Mouse (Mus musculus) liver, embryonic 14.5 days (tissue): ENCODE data around the gene Hoxa7. TPM values are rescaled to one million over a fixed set of nuclear protein-coding genes. Genes with fewer than 3 reads are reported as not detected.

Experiments used
- ATAC-seq: fragments of 200-750 bp; cut with Nextera tagmentation; 2 replicates; pipeline ENCODE4 v1.8.0; 2017; ENCODE audit warnings: moderate number of reproducible peaks, mild to moderate bottlenecking, moderate library complexity; ENCODE audit not compliant: insufficient read depth
- DNase-seq, 3 experiments: peaks; one replicate each; pipeline ENCODE4 v3.0.0-alpha.2; 2012 to 2013; ENCODE audit warnings: low read depth in 3 of 3, low spot score in 3 of 3
- H3K27ac ChIP-seq: fragments of 300-500 bp; sonication (generic); 2 replicates; pipeline ENCODE4 v1.5.1; 2014; ENCODE audit warnings: moderate library complexity, mild to moderate bottlenecking, control low read depth, inconsistent platforms
- H3K27me3 ChIP-seq: fragments of 300-500 bp; sonication (generic); 2 replicates; pipeline ENCODE4 v1.6.1; 2014; ENCODE audit warnings: mild to moderate bottlenecking, low read length, moderate library complexity; ENCODE audit not compliant: control insufficient read depth, insufficient read depth
- H3K36me3 ChIP-seq: fragments of 300-500 bp; sonication (generic); replicated peaks from 2 replicates; pipeline ENCODE4 v1.6.1; 2014; ENCODE audit warnings: low read depth; ENCODE audit not compliant: control insufficient read depth, insufficient read depth
- H3K4me1 ChIP-seq, 2 experiments: fragments of 200-500 bp in 1 of 2; fragments of 300-500 bp in 1 of 2; sonication (generic) in 1 of 2; replicated peaks; 2 replicates each; pipeline ENCODE4 v1.6.1; 2012 to 2014; ENCODE audit warnings: antibody characterized with exemption in 1 of 2, inconsistent platforms in 1 of 2, low read length in 1 of 2; ENCODE audit not compliant: control insufficient read depth in 2 of 2, insufficient read depth in 2 of 2
- H3K4me2 ChIP-seq: fragments of 300-500 bp; sonication (generic); 2 replicates; pipeline ENCODE4 v1.6.1; 2014; ENCODE audit warnings: low read depth, mild to moderate bottlenecking, control low read depth, moderate library complexity
- H3K4me3 ChIP-seq, 2 experiments: fragments of 200-500 bp in 1 of 2; fragments of 300-500 bp in 1 of 2; sonication (generic) in 1 of 2; 2 replicates each; pipeline ENCODE4 v1.5.1; 2012 to 2014; ENCODE audit warnings: low read depth in 2 of 2, low read length in 2 of 2, mild to moderate bottlenecking in 2 of 2, control low read depth in 1 of 2, inconsistent platforms in 1 of 2, moderate library complexity in 1 of 2; ENCODE audit not compliant: insufficient read depth in 1 of 2
- H3K9ac ChIP-seq: fragments of 300-500 bp; sonication (generic); replicated peaks from 2 replicates; pipeline ENCODE4 v1.6.1; 2014; ENCODE audit warnings: mild to moderate bottlenecking, control low read depth, moderate library complexity
- H3K9me3 ChIP-seq: fragments of 300-500 bp; sonication (generic); 2 replicates; pipeline ENCODE4 v1.6.1; 2016; ENCODE audit warnings: low read length, mixed read lengths; ENCODE audit not compliant: control insufficient read depth
- CTCF ChIP-seq: IDR thresholded peaks from 2 replicates; pipeline ENCODE4 v1.5.1; 2016; ENCODE audit warnings: antibody characterized with exemption, low read depth, control low read depth
- EP300 ChIP-seq: IDR thresholded peaks from 2 replicates; pipeline ENCODE4 v1.6.1; 2016; ENCODE audit warnings: antibody characterized with exemption, low read depth
- WGBS: fragments of 180-500 bp; shearing (Covaris S2); extraction: QIAGEN DNeasy Blood & Tissue Kit; methylation state at CpG from one replicate; pipeline ENCODE4 v1.1.7; 2014; ENCODE audit not compliant: insufficient replicate concordance; 5-methylcytosine and 5-hydroxymethylcytosine counted together
- polyA plus RNA-seq, 2 experiments: library from polyadenylated mRNA; depleted of rRNA in 1 of 2; stranded (reverse) in 1 of 2; unstranded in 1 of 2; fragments of >200 nt; fragmentation: Nextera tagmentation in 1 of 2; extraction: Ambion mirVana in 1 of 2; gene quantifications; 2 replicates each; pipeline versions ENCODE4 v1.2.1 to v1.2.3; 2012 to 2014

Gene Hoxa7
- polyA plus RNA-seq, 2 experiments = 0.23 to 0.26 TPM

DNA sequence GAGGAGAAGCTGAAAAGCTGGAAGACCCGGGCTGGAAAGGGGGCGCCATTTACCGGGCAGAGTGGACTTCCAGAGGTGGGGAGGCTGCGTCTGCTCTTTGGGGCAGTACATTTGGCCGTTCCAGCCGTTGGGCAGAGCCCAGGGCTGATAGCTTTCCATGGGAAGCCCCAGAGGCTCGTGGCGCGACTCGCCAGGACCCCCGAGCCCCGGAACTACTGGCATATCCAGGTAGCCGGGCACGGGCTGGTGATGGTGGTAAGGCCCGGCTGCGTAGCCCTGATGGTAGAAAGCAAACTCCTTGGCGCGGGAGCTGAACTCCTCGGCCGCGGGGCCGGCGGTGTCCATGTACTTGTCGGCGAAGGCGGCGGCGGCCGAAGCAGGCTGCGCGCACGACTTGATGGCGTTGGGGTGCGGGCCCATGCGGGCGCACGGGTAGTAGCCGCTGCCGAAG, 38.2 kb upstream of the Hoxa7 start:
- Histone ChIP-seq H3K4me3 (peak overlapping the region in 1 of 2 experiments; percentile 47; a peak in 1 of 4 replicates), H3K9ac (no peak overlapping the region)
- WGBS = 2% methylated on average over 39 of the region's 39 CpGs

GRCm38 (mm10) chr6:52259081-52259790, 37.6 kb upstream of the Hoxa7 start:
- no peak for TF ChIP-seq CTCF
- no peak for TF ChIP-seq EP300
- Histone ChIP-seq H3K9ac (no peak overlapping the region), H3K4me2 (no peak overlapping the region)

More for the DNA sequence above, 38.2 kb upstream of the Hoxa7 start:
- ATAC-seq (no peak), DNase-seq (no peak)
- H3K4me1 ChIP-seq = no peaks in the 10 kb centered on the region
- TF ChIP-seq CTCF (no peak), EP300 (no peak)
- H3K27me3 ChIP-seq = peaks cover 96% of the 10 kb centered on the region
- no peaks in the 10 kb centered on the region for H3K9me3 ChIP-seq
- peak overlapping the region; percentile 50; the same call in 1 of the 2 replicates for H3K4me2 ChIP-seq
- no peaks in the 10 kb centered on the region for H3K36me3 ChIP-seq
- H3K27ac ChIP-seq = no peak overlapping the region

GRCm38 (mm10) chr6:52256956-52257355, 35.3 kb upstream of the Hoxa7 start:
- TF ChIP-seq CTCF = peak; percentile 57
- TF ChIP-seq EP300 = no peak
- H3K9me3 ChIP-seq = no peaks in the 10 kb centered on the region
- DNase-seq = peak; percentile 31 to 35 (median 32)
- whole genome bisulfite sequencing = under 1% methylated on average over 6 of the region's 6 CpGs
- H3K9ac ChIP-seq = no peak overlapping the region
- H3K4me2 ChIP-seq = no peak overlapping the region
- peaks cover 93% of the 10 kb centered on the region for H3K27me3 ChIP-seq
- no peak overlapping the region for H3K27ac ChIP-seq
- H3K36me3 ChIP-seq = no peaks in the 10 kb centered on the region
- H3K4me3 ChIP-seq = no peak overlapping the region
- no peak for ATAC-seq
- no peaks in the 10 kb centered on the region for H3K4me1 ChIP-seq

More at GRCm38 (mm10) chr6:52259081-52259790, 37.6 kb upstream of the Hoxa7 start:
- Histone ChIP-seq H3K36me3 (no peaks in the 10 kb centered on the region), H3K27me3 (peaks cover 93% of the 10 kb centered on the region), H3K4me1 (no peaks in the 10 kb centered on the region), H3K4me3 (no peak overlapping the region), H3K9me3 (no peaks in the 10 kb centered on the region), H3K27ac (no peak overlapping the region)
- DNase-seq = no peak
- no peak for ATAC-seq
- 1% methylated on average over 25 of the region's 25 CpGs for WGBS

GRCm38 (mm10) chr6:52253511-52254500, 32.2 kb upstream of the Hoxa7 start:
- 2% methylated on average over 59 of the region's 59 CpGs for WGBS
- H3K36me3 ChIP-seq = no peaks in the 10 kb centered on the region
- H3K27ac ChIP-seq = no peak overlapping the region
- TF ChIP-seq CTCF (no peak), EP300 (no peak)
- no peak overlapping the region for H3K4me2 ChIP-seq
- H3K27me3 ChIP-seq = peaks cover 91% of the 10 kb centered on the region
- H3K9me3 ChIP-seq = no peaks in the 10 kb centered on the region
- no peaks in the 10 kb centered on the region for H3K4me1 ChIP-seq
- no peak for ATAC-seq
- no peak for DNase-seq
- H3K9ac ChIP-seq = no peak overlapping the region
- H3K4me3 ChIP-seq = no peak overlapping the region
